Mouse (Mus musculus): Measurements from ENCODE around the gene Cntf. TPM values are rescaled to one million over a fixed set of nuclear protein-coding genes. Genes with fewer than 3 reads are reported as not detected.

Cntf gene
- polyA plus RNA-seq, 1 experiment: 1.8 TPM

GRCm38 (mm10) chr19:12794056-12795044 is 28.9 kb upstream of the Cntf start:
- H3K4me1 ChIP-seq (ENCODE audit: control insufficient read depth, insufficient read depth, low read length): no peaks in the 10 kb centered on the region; the same call in 1 of the 2 replicates
- peak overlapping the region; percentile 82 for H3K4me3 ChIP-seq (replicated peaks; ENCODE audit: control insufficient read depth, low read depth, low read length)
- H3K27ac ChIP-seq (ENCODE audit: control insufficient read depth, insufficient read depth, low read depth, low read length, poor library complexity): peak overlapping the region; percentile 99
- under 1% methylated on average over 39 of the region's 39 CpGs for WGBS
- peak; percentile 63; the same call in 1 of the 2 replicates for TF ChIP-seq POLR2A (IDR thresholded peaks at IDR 0.05; ENCODE audit: borderline replicate concordance, control insufficient read depth, low read depth, low read length)
- TF ChIP-seq CTCF (IDR thresholded peaks at IDR 0.05; ENCODE audit: control insufficient read depth, insufficient read depth, low read length): peak; percentile 76

- Histone ChIP-seq H3K27ac (ENCODE audit: control insufficient read depth, insufficient read depth, low read depth, low read length, poor library complexity) (no peak overlapping the region), H3K4me3 (replicated peaks; ENCODE audit: control insufficient read depth, low read depth, low read length) (no peak overlapping the region), H3K4me1 (ENCODE audit: control insufficient read depth, insufficient read depth, low read length) (no peaks in the 10 kb centered on the region)
- TF ChIP-seq CTCF (IDR thresholded peaks at IDR 0.05; ENCODE audit: control insufficient read depth, insufficient read depth, low read length): no peak
- TF ChIP-seq POLR2A (IDR thresholded peaks at IDR 0.05; ENCODE audit: borderline replicate concordance, control insufficient read depth, low read depth, low read length): no peak
Measured at GRCm38 (mm10) chr19:12792374-12792773, 26.9 kb upstream of the Cntf start.

- no peak overlapping the region for H3K4me3 ChIP-seq (replicated peaks; ENCODE audit: control insufficient read depth, low read depth, low read length)
- H3K27ac ChIP-seq (ENCODE audit: control insufficient read depth, insufficient read depth, low read depth, low read length, poor library complexity): no peak overlapping the region
- TF ChIP-seq POLR2A (IDR thresholded peaks at IDR 0.05; ENCODE audit: borderline replicate concordance, control insufficient read depth, low read depth, low read length) (no peak), CTCF (IDR thresholded peaks at IDR 0.05; ENCODE audit: control insufficient read depth, insufficient read depth, low read length) (no peak)
- WGBS: 87% methylated on average over 4 of the region's 4 CpGs
- H3K4me1 ChIP-seq (ENCODE audit: control insufficient read depth, insufficient read depth, low read length): no peaks in the 10 kb centered on the region
Measured at GRCm38 (mm10) chr19:12787721-12788120, 22.3 kb upstream of the Cntf start.

- WGBS: 92% methylated on average over 2 of the region's 2 CpGs
- Histone ChIP-seq H3K4me1 (ENCODE audit: control insufficient read depth, insufficient read depth, low read length) (no peaks in the 10 kb centered on the region), H3K27ac (ENCODE audit: control insufficient read depth, insufficient read depth, low read depth, low read length, poor library complexity) (no peak overlapping the region), H3K4me3 (replicated peaks; ENCODE audit: control insufficient read depth, low read depth, low read length) (no peak overlapping the region)
- no peak for TF ChIP-seq CTCF (IDR thresholded peaks at IDR 0.05; ENCODE audit: control insufficient read depth, insufficient read depth, low read length)
- no peak for TF ChIP-seq POLR2A (IDR thresholded peaks at IDR 0.05; ENCODE audit: borderline replicate concordance, control insufficient read depth, low read depth, low read length)
Measured at GRCm38 (mm10) chr19:12786803-12787395, 21.5 kb upstream of the Cntf start.

DNA sequence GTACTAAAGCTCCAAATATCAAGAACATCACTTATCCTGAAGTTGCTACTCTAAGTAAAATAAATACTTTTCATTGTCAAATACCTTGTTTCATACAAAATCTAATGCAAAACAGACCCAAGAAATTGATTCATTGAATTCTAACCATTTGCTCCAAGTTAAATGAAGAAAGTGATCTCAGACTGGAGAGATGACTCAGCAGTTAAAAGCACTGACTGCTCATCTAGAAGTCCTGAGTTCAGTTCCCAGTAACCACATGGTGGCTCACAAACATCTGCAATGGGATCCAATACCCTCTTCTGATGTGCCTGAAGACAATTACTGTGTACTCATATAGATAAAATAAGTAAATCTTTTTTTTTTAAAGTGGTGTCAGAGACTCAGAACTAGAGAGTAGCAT is 15.0 kb upstream of the Cntf start:
- TF ChIP-seq CTCF (IDR thresholded peaks at IDR 0.05; ENCODE audit: control insufficient read depth, insufficient read depth, low read length) (no peak), POLR2A (IDR thresholded peaks at IDR 0.05; ENCODE audit: borderline replicate concordance, control insufficient read depth, low read depth, low read length) (no peak)
- Histone ChIP-seq H3K4me1 (ENCODE audit: control insufficient read depth, insufficient read depth, low read length) (no peaks in the 10 kb centered on the region), H3K4me3 (replicated peaks; ENCODE audit: control insufficient read depth, low read depth, low read length) (no peak overlapping the region), H3K27ac (ENCODE audit: control insufficient read depth, insufficient read depth, low read depth, low read length, poor library complexity) (no peak overlapping the region)

GRCm38 (mm10) chr19:12770888-12771287 is 5.5 kb upstream of the Cntf start:
- WGBS: 91% methylated on average over 5 of the region's 5 CpGs
- TF ChIP-seq POLR2A (IDR thresholded peaks at IDR 0.05; ENCODE audit: borderline replicate concordance, control insufficient read depth, low read depth, low read length) (no peak), CTCF (IDR thresholded peaks at IDR 0.05; ENCODE audit: control insufficient read depth, insufficient read depth, low read length) (no peak)

DNA sequence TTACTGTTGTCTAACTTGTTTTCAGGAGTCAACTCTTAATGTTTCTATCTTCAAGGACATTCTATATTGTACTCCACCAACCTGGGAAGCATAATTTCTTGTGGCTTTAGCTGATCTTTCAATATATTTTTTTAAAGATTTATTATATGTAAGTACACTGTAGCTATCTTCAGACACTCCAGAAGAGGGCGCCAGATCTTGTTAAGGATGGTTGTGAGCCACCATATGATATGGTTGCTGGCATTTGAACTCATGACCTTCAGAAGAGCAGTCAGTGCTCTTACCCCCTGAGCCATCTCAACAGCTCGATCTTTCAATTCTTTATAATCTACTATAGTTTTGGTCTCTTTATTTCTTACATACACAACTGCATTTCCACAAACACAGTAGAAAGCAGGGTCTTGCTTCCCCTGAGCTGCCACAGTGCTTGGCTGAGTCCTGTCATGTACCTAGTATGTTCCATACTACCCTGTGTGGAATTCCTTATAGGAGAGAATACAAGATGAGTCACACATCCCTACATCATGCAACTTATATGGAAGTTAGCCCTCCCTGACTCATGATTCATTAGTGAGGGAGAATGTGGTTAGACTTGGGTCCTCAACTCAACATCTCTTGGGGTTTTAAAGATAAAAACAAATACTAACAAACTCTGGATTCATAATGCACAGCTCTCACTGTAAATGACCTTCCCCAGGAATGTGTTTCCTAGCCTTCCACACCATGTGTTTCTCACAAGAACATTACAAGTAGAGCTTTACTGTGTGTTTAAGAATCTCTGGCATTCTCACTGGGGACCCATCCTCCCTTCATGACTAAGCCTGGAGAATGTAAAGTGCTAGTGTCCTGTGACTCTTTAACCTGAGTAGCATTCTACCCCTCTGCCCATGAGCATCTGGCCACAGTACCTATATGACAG is 3.0 kb downstream of the Cntf start:
- no peaks in the 10 kb centered on the region for H3K4me1 ChIP-seq (ENCODE audit: control insufficient read depth, insufficient read depth, low read length)
- no peak overlapping the region for H3K27ac ChIP-seq (ENCODE audit: control insufficient read depth, insufficient read depth, low read depth, low read length, poor library complexity)
- WGBS: 50% methylated on average over 2 of the region's 2 CpGs
- TF ChIP-seq CTCF (IDR thresholded peaks at IDR 0.05; ENCODE audit: control insufficient read depth, insufficient read depth, low read length) (no peak), POLR2A (IDR thresholded peaks at IDR 0.05; ENCODE audit: borderline replicate concordance, control insufficient read depth, low read depth, low read length) (no peak)
- no peak overlapping the region for H3K4me3 ChIP-seq (replicated peaks; ENCODE audit: control insufficient read depth, low read depth, low read length)

More at GRCm38 (mm10) chr19:12770888-12771287, 5.5 kb upstream of the Cntf start:
- no peak overlapping the region for H3K27ac ChIP-seq (ENCODE audit: control insufficient read depth, insufficient read depth, low read depth, low read length, poor library complexity)
- H3K4me3 ChIP-seq (replicated peaks; ENCODE audit: control insufficient read depth, low read depth, low read length): no peak overlapping the region
- H3K4me1 ChIP-seq (ENCODE audit: control insufficient read depth, insufficient read depth, low read length): no peaks in the 10 kb centered on the region
